Mouse (Mus musculus) C2C12 (cell line): ENCODE data around the gene Npas1. TPM values are rescaled to one million over a fixed set of nuclear protein-coding genes. Genes with fewer than 3 reads are reported as not detected.

Experiments used
- H3K27me3 ChIP-seq: one replicate; pipeline ENCODE4 v1.6.1; 2011; ENCODE audit not compliant: control insufficient read depth, insufficient read depth, insufficient read length
- H3K36me3 ChIP-seq: one replicate; pipeline ENCODE4 v1.6.1; 2011; ENCODE audit not compliant: control insufficient read depth, insufficient read depth
- H3K4me3 ChIP-seq: one replicate; pipeline ENCODE4 v1.5.1; 2011; ENCODE audit warnings: mild to moderate bottlenecking, control low read depth; ENCODE audit not compliant: poor library complexity, insufficient read depth, severe bottlenecking
- H3K79me2 ChIP-seq: one replicate; pipeline ENCODE4 v1.6.1; 2011; ENCODE audit not compliant: control insufficient read depth, insufficient read depth
- H3K79me3 ChIP-seq: one replicate; pipeline ENCODE4 v1.6.1; 2011; ENCODE audit warnings: low read depth, control low read depth
- H3ac ChIP-seq: one replicate; pipeline ENCODE3; 2011; ENCODE audit warnings: low read depth; ENCODE audit not compliant: control insufficient read depth, insufficient read length
- CEBPB ChIP-seq: IDR thresholded peaks from one replicate; pipeline ENCODE4 v1.6.1; 2011; ENCODE audit warnings: low read depth, mild to moderate bottlenecking, control low read depth, moderate library complexity
- CTCF ChIP-seq: IDR thresholded peaks from one replicate; pipeline ENCODE4 v1.5.1; 2011; ENCODE audit not compliant: control insufficient read depth, insufficient read depth, insufficient read length
- FOSL1 ChIP-seq: IDR thresholded peaks from one replicate; pipeline ENCODE4 v1.8.0; 2011; ENCODE audit warnings: mild to moderate bottlenecking, low read length; ENCODE audit not compliant: poor library complexity, insufficient read depth, severe bottlenecking
- MAX ChIP-seq: IDR thresholded peaks from one replicate; pipeline ENCODE4 v1.6.1; 2011; ENCODE audit warnings: mild to moderate bottlenecking, control low read depth
- MYOD1 ChIP-seq: IDR thresholded peaks from one replicate; pipeline ENCODE4 v1.6.1; 2011; ENCODE audit warnings: low read depth; ENCODE audit not compliant: control insufficient read depth, insufficient read length
- MYOG ChIP-seq: IDR thresholded peaks from one replicate; pipeline ENCODE4 v1.6.1; 2011; ENCODE audit not compliant: control insufficient read depth, insufficient read length; ENCODE audit errors: extremely low read depth
- USF1 ChIP-seq: IDR thresholded peaks from one replicate; pipeline ENCODE4 v1.6.1; 2011; ENCODE audit warnings: low read depth, mild to moderate bottlenecking, control low read depth, moderate library complexity
- polyA plus RNA-seq: library from polyadenylated mRNA; unstranded; fragments of >200 nt; fragmentation: generic; extraction: Trizol; gene quantifications from one replicate; pipeline ENCODE4 v1.2.1, GENCODE M21; 2012; ENCODE audit warnings: missing spikeins

The Npas1 gene
- polyA plus RNA-seq, 1 experiment, result 0.18 TPM

DNA sequence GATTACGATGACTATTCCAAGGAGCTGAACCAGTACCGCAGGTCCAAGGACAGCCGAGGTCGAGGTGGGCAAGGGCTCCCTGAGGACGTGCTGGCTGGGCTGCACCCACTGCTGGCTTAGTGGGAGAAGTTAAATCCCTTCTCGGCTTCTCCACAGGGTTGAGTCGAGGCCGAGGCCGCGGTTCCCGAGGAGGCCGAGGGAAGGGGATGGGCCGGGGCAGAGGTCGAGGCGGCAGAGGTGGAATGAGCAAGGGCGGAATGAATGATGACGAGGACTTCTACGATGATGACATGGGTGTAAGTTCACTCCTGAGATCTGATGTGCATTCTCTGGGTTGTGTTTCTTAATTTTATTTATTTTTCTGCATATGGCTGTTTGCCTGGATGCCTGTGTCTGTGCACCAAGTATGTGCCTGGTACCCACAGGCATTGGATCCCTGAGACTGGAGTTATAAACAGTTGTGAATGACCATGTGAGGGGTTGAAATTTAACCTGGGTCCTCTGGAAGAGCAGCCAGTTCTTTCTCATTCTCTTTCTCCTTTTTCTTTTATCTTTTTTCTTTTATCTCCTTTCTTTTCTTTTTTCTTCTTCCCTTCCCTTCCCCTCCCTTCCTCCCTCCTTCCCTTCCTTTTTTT lies 55.2 kb downstream of the Npas1 start:
- H3K36me3 ChIP-seq, result peaks cover 83% of the 10 kb centered on the region
- no peaks in the 10 kb centered on the region for H3K27me3 ChIP-seq
- H3K79me2 ChIP-seq, result no peaks in the 10 kb centered on the region
- no peak overlapping the region for H3K4me3 ChIP-seq
- no peaks in the 10 kb centered on the region for H3K79me3 ChIP-seq
- TF ChIP-seq MYOD1 (no peak), USF1 (no peak), CEBPB (no peak), CTCF (no peak), FOSL1 (no peak), MYOG (no peak)
- no peak overlapping the region for H3ac ChIP-seq

DNA sequence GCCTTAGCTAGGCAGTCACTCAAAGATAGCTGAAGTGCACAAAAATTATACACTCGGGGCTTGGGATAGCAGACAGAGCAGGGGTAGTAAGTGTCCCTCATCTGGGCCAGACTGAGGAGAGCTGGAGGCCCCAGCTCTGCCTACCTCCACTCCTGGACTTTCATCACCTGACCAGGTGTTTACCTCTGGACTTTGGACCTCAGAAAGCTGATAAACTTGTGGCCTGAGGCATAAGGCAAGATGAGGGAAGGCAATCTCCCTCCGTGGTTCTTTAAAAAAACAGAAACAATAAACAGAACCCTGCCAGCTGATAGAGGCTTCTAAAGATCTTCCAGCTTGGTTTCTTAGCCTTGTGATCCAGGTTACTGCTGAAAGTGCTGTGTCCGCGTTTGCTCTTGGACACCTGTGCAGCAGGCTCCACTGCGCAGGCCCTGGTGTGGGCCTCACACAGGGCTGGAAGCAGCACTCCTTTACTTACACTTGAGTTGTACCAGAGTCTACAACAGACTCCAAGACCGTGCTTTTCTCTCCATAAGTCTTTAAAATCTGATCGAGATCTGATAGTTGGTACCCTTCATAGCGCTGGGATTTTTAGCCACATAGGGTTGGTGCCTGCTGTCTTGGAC lies 56.9 kb downstream of the Npas1 start:
- Histone ChIP-seq H3K4me3 (no peak overlapping the region), H3K36me3 (peaks cover 84% of the 10 kb centered on the region), H3K79me2 (no peaks in the 10 kb centered on the region)

DNA sequence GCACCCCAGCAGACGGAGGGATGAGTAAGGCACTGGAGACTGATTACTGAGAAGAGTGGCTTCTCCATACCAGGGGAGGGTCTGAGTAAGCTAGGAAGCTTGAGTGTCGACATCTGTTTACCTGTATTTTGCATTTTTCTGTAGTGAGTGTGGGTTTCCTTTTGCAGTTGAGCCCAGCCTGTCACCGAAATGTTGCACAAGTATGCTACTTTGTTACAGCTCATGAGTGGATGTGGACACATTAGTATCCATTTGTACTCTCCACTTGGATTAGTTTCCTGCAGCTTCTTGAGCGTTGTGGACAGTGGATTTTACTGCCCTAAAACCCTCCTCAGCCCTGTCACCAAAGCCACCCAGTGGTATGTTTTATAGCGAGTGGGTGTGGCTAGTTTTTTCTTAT lies 58.8 kb downstream of the Npas1 start:
- peaks cover 65% of the 10 kb centered on the region for H3K36me3 ChIP-seq
- no peak overlapping the region for H3ac ChIP-seq
- no peak overlapping the region for H3K4me3 ChIP-seq
- H3K79me3 ChIP-seq, result peaks cover 7% of the 10 kb centered on the region
- TF ChIP-seq USF1 (no peak), FOSL1 (no peak), MAX (no peak), MYOG (no peak), MYOD1 (no peak), CEBPB (no peak), CTCF (no peak)
- peaks cover 18% of the 10 kb centered on the region for H3K79me2 ChIP-seq
- H3K27me3 ChIP-seq, result no peaks in the 10 kb centered on the region

More for the DNA sequence above, 56.9 kb downstream of the Npas1 start:
- H3K79me3 ChIP-seq, result no peaks in the 10 kb centered on the region
- TF ChIP-seq MYOG (no peak), CEBPB (no peak), FOSL1 (no peak), MYOD1 (no peak), CTCF (no peak), USF1 (no peak), MAX (no peak)
- H3ac ChIP-seq, result no peak overlapping the region
- H3K27me3 ChIP-seq, result no peaks in the 10 kb centered on the region

DNA sequence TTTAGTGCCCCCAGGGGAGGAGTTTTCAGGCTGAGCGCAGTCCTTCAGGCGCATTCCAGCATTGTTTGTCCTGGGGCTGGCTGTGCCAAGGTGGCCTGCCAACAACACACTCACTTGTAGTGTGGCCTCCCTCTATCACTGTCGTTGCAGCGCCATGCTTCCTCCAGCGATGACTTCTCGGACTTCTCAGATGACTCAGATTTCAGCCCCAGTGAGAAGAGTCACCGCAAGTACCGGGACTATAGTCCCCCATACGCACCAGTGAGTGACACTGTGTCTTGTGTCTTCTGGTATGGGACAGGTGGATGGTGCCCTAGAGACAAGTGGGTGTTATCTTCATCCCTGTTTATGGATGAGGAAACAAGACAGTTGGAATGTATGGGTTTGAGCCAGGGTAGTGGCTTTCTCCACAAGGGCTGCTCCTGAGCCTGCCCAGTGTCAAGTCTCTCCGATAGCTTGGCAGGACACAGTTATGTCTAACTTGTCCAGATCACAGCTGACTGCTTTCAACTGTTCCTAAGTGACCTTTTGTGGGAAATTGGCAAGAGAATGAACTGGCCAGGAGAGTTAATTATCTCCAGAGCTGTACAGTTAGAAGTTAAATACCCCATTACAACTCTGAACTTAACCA lies 60.3 kb downstream of the Npas1 start:
- TF ChIP-seq MAX (no peak), CTCF (no peak), USF1 (no peak), MYOG (no peak), FOSL1 (no peak), CEBPB (no peak), MYOD1 (no peak)

DNA sequence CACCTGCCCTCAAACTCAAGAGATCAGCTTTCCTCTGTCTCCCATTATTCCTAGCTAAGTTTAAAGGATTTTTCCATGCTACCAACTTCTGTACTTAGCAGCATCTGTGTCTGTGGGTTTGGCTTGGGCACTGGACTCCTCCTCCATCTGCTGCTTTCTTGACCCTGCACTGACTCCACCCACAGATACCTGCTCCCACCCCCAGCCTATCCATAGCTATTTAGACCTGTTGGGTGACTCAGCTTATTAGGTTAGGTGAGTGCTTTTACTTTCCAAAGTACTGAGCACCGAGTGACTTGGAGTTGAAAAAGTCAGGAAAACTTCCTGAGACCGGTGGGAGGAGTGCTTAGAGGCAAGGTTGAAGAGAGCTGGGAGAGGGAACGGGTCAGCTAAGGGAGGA lies 62.1 kb downstream of the Npas1 start:
- Histone ChIP-seq H3K4me3 (peak overlapping the region; percentile 2), H3K36me3 (peaks cover 49% of the 10 kb centered on the region), H3K27me3 (no peaks in the 10 kb centered on the region), H3K79me3 (peaks cover 27% of the 10 kb centered on the region), H3ac (no peak overlapping the region), H3K79me2 (peaks cover 49% of the 10 kb centered on the region)
- TF ChIP-seq MAX (no peak), FOSL1 (no peak), CTCF (no peak), USF1 (no peak)

More for the DNA sequence above, 60.3 kb downstream of the Npas1 start:
- Histone ChIP-seq H3K79me3 (peaks cover 11% of the 10 kb centered on the region), H3K36me3 (peaks cover 64% of the 10 kb centered on the region), H3K27me3 (no peaks in the 10 kb centered on the region), H3ac (no peak overlapping the region), H3K4me3 (no peak overlapping the region), H3K79me2 (peaks cover 30% of the 10 kb centered on the region)

DNA sequence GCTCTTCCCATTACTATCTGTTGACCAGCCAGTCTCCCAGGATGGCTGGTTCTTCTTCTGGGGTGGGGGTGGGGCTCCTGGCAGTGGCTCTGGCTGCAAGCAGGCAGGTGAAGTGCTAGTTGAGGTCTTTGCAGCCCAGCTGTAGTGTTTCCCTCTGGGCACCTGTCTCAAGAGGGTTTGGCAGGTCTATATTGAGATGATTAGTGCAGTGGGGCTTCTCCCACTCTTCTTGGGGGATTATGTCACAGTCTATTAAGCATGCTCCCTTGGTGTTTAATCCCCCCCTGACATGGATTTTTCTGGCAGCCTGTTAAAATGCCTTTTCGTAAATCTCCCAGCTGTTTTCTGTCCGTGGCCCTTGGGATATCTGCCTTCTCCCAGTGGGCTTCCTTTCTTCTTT lies 64.6 kb downstream of the Npas1 start:
- TF ChIP-seq FOSL1 (no peak), MYOD1 (no peak), CTCF (no peak), MYOG (no peak), CEBPB (no peak), USF1 (no peak), MAX (no peak)
- H3K4me3 ChIP-seq, result no peak overlapping the region
- peaks cover 43% of the 10 kb centered on the region for H3K79me3 ChIP-seq
- peaks cover 73% of the 10 kb centered on the region for H3K79me2 ChIP-seq
- H3K27me3 ChIP-seq, result no peaks in the 10 kb centered on the region
- no peak overlapping the region for H3ac ChIP-seq
- H3K36me3 ChIP-seq, result peaks cover 25% of the 10 kb centered on the region
